Mouse (Mus musculus) forebrain, embryonic 11.5 days (tissue): ENCODE results near the gene Tenm1. TPM values are rescaled to one million over a fixed set of nuclear protein-coding genes. Genes with fewer than 3 reads are reported as not detected.

Source experiments
- ATAC-seq: fragments of 200-750 bp; cut with Nextera tagmentation; replicated peaks from 2 replicates; pipeline ENCODE4 v1.8.0; 2017; ENCODE audit warnings: moderate TSS enrichment; ENCODE audit not compliant: low FRiP score
- DNase-seq: peaks from one replicate; pipeline ENCODE4 v3.0.0-alpha.2; 2017; ENCODE audit warnings: low spot score
- H3K27ac ChIP-seq: fragments of 300-500 bp; sonication (generic); 2 replicates; pipeline ENCODE4 v1.5.1; 2014; ENCODE audit warnings: low read depth, low read length
- H3K27me3 ChIP-seq: fragments of 300-500 bp; sonication (generic); 2 replicates; pipeline ENCODE4 v1.6.1; 2014; ENCODE audit warnings: mild to moderate bottlenecking, low read length, mixed read lengths; ENCODE audit not compliant: control insufficient read depth, insufficient read depth
- H3K36me3 ChIP-seq: fragments of 300-500 bp; sonication (generic); 2 replicates; pipeline ENCODE4 v1.6.1; 2014; ENCODE audit warnings: mild to moderate bottlenecking, low read length, moderate library complexity, mixed read lengths; ENCODE audit not compliant: control insufficient read depth, insufficient read depth
- H3K4me1 ChIP-seq: fragments of 300-500 bp; sonication (generic); replicated peaks from 2 replicates; pipeline ENCODE4 v1.6.1; 2014; ENCODE audit warnings: low read length, mixed read lengths; ENCODE audit not compliant: control insufficient read depth, insufficient read depth
- H3K4me2 ChIP-seq: fragments of 300-500 bp; sonication (generic); 2 replicates; pipeline ENCODE4 v1.6.1; 2014; ENCODE audit warnings: low read depth, mild to moderate bottlenecking, low read length, moderate library complexity, mixed read lengths; ENCODE audit not compliant: severe bottlenecking
- H3K4me3 ChIP-seq: fragments of 300-500 bp; sonication (generic); 2 replicates; pipeline ENCODE4 v1.5.1; 2014; ENCODE audit warnings: low read depth, low read length
- H3K9ac ChIP-seq: fragments of 300-500 bp; sonication (generic); 2 replicates; pipeline ENCODE4 v1.6.1; 2014; ENCODE audit warnings: low read length
- H3K9me3 ChIP-seq: fragments of 300-500 bp; sonication (generic); 2 replicates; pipeline ENCODE4 v1.6.1; 2016; ENCODE audit warnings: low read length, mixed read lengths; ENCODE audit not compliant: control insufficient read depth
- WGBS: fragments of 180-500 bp; shearing (Covaris S2); extraction: QIAGEN DNeasy Blood & Tissue Kit; methylation state at CpG from one replicate; pipeline ENCODE4 v1.1.7; 2014; 5-methylcytosine and 5-hydroxymethylcytosine counted together
- polyA plus RNA-seq: library from polyadenylated mRNA; unstranded; fragments of >200 nt; fragmentation: Nextera tagmentation; extraction: Ambion mirVana; gene quantifications from 2 replicates; pipeline ENCODE4 v1.2.1, GENCODE M21; 2014

The Tenm1 gene
- polyA plus RNA-seq, 1 experiment from 2014 or later: 2.6 TPM

GRCm38 (mm10) chrX:42522868-42523267 lies 906.1 kb downstream of the Tenm1 start:
- H3K4me3 ChIP-seq: no peak overlapping the region
- no peaks in the 10 kb centered on the region for H3K9me3 ChIP-seq
- H3K9ac ChIP-seq: no peak overlapping the region
- H3K4me1 ChIP-seq: no peaks in the 10 kb centered on the region
- no peaks in the 10 kb centered on the region for H3K27me3 ChIP-seq
- H3K4me2 ChIP-seq: no peak overlapping the region
- DNase-seq: no peak
- ATAC-seq: no peak
- 90% methylated on average over 2 of the region's 2 CpGs for WGBS
- H3K27ac ChIP-seq: no peak overlapping the region
- H3K36me3 ChIP-seq: no peaks in the 10 kb centered on the region

- Histone ChIP-seq H3K4me2 (no peak overlapping the region), H3K27ac (no peak overlapping the region)
Measured at GRCm38 (mm10) chrX:42512567-42512966, 916.4 kb downstream of the Tenm1 start.

GRCm38 (mm10) chrX:42511105-42511504 lies 917.8 kb downstream of the Tenm1 start:
- no peaks in the 10 kb centered on the region for H3K27me3 ChIP-seq
- H3K4me3 ChIP-seq: no peak overlapping the region
- WGBS: 84% methylated on average over 2 of the region's 2 CpGs
- H3K36me3 ChIP-seq: no peaks in the 10 kb centered on the region
- H3K9me3 ChIP-seq: no peaks in the 10 kb centered on the region
- no peaks in the 10 kb centered on the region for H3K4me1 ChIP-seq
- no peak for ATAC-seq
- H3K27ac ChIP-seq: no peak overlapping the region
- H3K4me2 ChIP-seq: no peak overlapping the region
- no peak overlapping the region for H3K9ac ChIP-seq
- DNase-seq: no peak

More at GRCm38 (mm10) chrX:42512567-42512966, 916.4 kb downstream of the Tenm1 start:
- no peaks in the 10 kb centered on the region for H3K27me3 ChIP-seq
- no peak overlapping the region for H3K4me3 ChIP-seq
- no peak for DNase-seq
- H3K9ac ChIP-seq: no peak overlapping the region
- ATAC-seq: no peak
- no peaks in the 10 kb centered on the region for H3K36me3 ChIP-seq
- no peaks in the 10 kb centered on the region for H3K4me1 ChIP-seq
- no peaks in the 10 kb centered on the region for H3K9me3 ChIP-seq

GRCm38 (mm10) chrX:42502291-42503043 lies 926.5 kb downstream of the Tenm1 start, which contains the start of gene Sh2d1a:
TSS of gene Sh2d1a (plus strand) at chrX:42502453.
- Histone ChIP-seq H3K27ac (no peak within 1 kb of the TSS), H3K9ac (no peak within 1 kb of the TSS), H3K27me3 (no peaks in the 10 kb centered on the region), H3K4me1 (no peaks in the 10 kb centered on the region), H3K9me3 (no peaks in the 10 kb centered on the region), H3K36me3 (no peaks in the 10 kb centered on the region), H3K4me2 (no peak within 1 kb of the TSS), H3K4me3 (no peak within 1 kb of the TSS)
- WGBS: 83% methylated on average over 13 of the region's 13 CpGs
- ATAC-seq (no peak), DNase-seq (no peak)

GRCm38 (mm10) chrX:42500538-42500937 lies 928.4 kb downstream of the Tenm1 start:
- DNase-seq: no peak
- H3K9ac ChIP-seq: no peak overlapping the region
- no peak overlapping the region for H3K27ac ChIP-seq
- H3K4me3 ChIP-seq: no peak overlapping the region
- no peak for ATAC-seq
- H3K4me1 ChIP-seq: no peaks in the 10 kb centered on the region
- H3K9me3 ChIP-seq: no peaks in the 10 kb centered on the region
- no peak overlapping the region for H3K4me2 ChIP-seq
- H3K27me3 ChIP-seq: no peaks in the 10 kb centered on the region
- no peaks in the 10 kb centered on the region for H3K36me3 ChIP-seq

- Histone ChIP-seq H3K27me3 (no peaks in the 10 kb centered on the region), H3K9me3 (no peaks in the 10 kb centered on the region), H3K36me3 (no peaks in the 10 kb centered on the region), H3K4me3 (no peak overlapping the region), H3K9ac (no peak overlapping the region), H3K4me1 (no peaks in the 10 kb centered on the region), H3K4me2 (no peak overlapping the region), H3K27ac (no peak overlapping the region)
- WGBS: 93% methylated on average over 8 of the region's 8 CpGs
- no peak for DNase-seq
- ATAC-seq: no peak
Measured at GRCm38 (mm10) chrX:42490336-42490735, 938.6 kb downstream of the Tenm1 start.

- ATAC-seq: no peak
Measured at GRCm38 (mm10) chrX:42489446-42489845, 939.5 kb downstream of the Tenm1 start, which contains the start of gene Tex13c2. TSS of gene Tex13c2 (plus strand) at chrX:42489691.

More at GRCm38 (mm10) chrX:42489446-42489845, 939.5 kb downstream of the Tenm1 start, which contains the start of gene Tex13c2:
- no peak within 1 kb of the TSS for H3K4me3 ChIP-seq
- no peak within 1 kb of the TSS for H3K27ac ChIP-seq
- H3K4me1 ChIP-seq: no peaks in the 10 kb centered on the region
- no peaks in the 10 kb centered on the region for H3K27me3 ChIP-seq
- no peaks in the 10 kb centered on the region for H3K9me3 ChIP-seq
- no peak for DNase-seq
- no peak within 1 kb of the TSS for H3K9ac ChIP-seq
- 91% methylated on average over 16 of the region's 16 CpGs for WGBS
- H3K36me3 ChIP-seq: no peaks in the 10 kb centered on the region
- no peak within 1 kb of the TSS for H3K4me2 ChIP-seq
